Mouse (Mus musculus) thymus, adult 2 months (tissue): ENCODE measurements around the gene Dpy19l1. TPM values are rescaled to one million over a fixed set of nuclear protein-coding genes. Genes with fewer than 3 reads are reported as not detected.

Source experiments
- DNase-seq: peaks from one replicate; pipeline ENCODE4 v3.0.0; 2021
- H3K27ac ChIP-seq: fragments of 200-500 bp; 2 replicates; pipeline ENCODE4 v1.5.1; 2012; ENCODE audit warnings: low read length, control low read depth; ENCODE audit not compliant: control insufficient read depth, insufficient read depth
- H3K27me3 ChIP-seq: fragments of 200-500 bp; 2 replicates; pipeline ENCODE4 v1.6.1; 2012; ENCODE audit warnings: mild to moderate bottlenecking, low read length, moderate library complexity, mixed read lengths; ENCODE audit not compliant: control insufficient read depth, insufficient read depth
- H3K36me3 ChIP-seq: fragments of 200-500 bp; 2 replicates; pipeline ENCODE4 v1.6.1; 2012; ENCODE audit warnings: mild to moderate bottlenecking, low read length, moderate library complexity; ENCODE audit not compliant: control insufficient read depth, insufficient read depth
- H3K4me1 ChIP-seq: fragments of 200-500 bp; replicated peaks from 2 replicates; pipeline ENCODE4 v1.6.1; 2012; ENCODE audit warnings: low read length; ENCODE audit not compliant: control insufficient read depth, insufficient read depth
- H3K4me3 ChIP-seq: fragments of 200-500 bp; 2 replicates; pipeline ENCODE4 v1.5.1; 2012; ENCODE audit warnings: mild to moderate bottlenecking, low read length, control low read depth, moderate library complexity; ENCODE audit not compliant: control insufficient read depth, insufficient read depth
- CTCF ChIP-seq: fragments of 200-500 bp; IDR thresholded peaks from 2 replicates; pipeline ENCODE4 v1.5.1; 2012; ENCODE audit warnings: mild to moderate bottlenecking, control low read depth, low read length, moderate library complexity, borderline replicate concordance; ENCODE audit not compliant: control insufficient read depth, poor library complexity, insufficient read depth; ENCODE audit errors: extremely low read depth
- POLR2A ChIP-seq: fragments of 200-500 bp; IDR thresholded peaks from 2 replicates; pipeline ENCODE4 v1.6.1; 2012; ENCODE audit warnings: mild to moderate bottlenecking, low read length, control low read depth, moderate library complexity; ENCODE audit not compliant: control insufficient read depth, poor library complexity, insufficient read depth; ENCODE audit errors: extremely low read depth
- WGBS: fragments of 180-500 bp; shearing (Covaris S2); methylation state at CpG from one replicate; pipeline ENCODE4 v1.1.7; 2018; 5-methylcytosine and 5-hydroxymethylcytosine counted together
- polyA plus RNA-seq: library from polyadenylated mRNA; depleted of rRNA; stranded (reverse); fragments of >200 nt; gene quantifications from 2 replicates; pipeline ENCODE4 v1.2.3, GENCODE M21; 2012; rRNA removed

The Dpy19l1 gene
- polyA plus RNA-seq: 9.9 and 10.0 TPM in 2 replicates

DNA sequence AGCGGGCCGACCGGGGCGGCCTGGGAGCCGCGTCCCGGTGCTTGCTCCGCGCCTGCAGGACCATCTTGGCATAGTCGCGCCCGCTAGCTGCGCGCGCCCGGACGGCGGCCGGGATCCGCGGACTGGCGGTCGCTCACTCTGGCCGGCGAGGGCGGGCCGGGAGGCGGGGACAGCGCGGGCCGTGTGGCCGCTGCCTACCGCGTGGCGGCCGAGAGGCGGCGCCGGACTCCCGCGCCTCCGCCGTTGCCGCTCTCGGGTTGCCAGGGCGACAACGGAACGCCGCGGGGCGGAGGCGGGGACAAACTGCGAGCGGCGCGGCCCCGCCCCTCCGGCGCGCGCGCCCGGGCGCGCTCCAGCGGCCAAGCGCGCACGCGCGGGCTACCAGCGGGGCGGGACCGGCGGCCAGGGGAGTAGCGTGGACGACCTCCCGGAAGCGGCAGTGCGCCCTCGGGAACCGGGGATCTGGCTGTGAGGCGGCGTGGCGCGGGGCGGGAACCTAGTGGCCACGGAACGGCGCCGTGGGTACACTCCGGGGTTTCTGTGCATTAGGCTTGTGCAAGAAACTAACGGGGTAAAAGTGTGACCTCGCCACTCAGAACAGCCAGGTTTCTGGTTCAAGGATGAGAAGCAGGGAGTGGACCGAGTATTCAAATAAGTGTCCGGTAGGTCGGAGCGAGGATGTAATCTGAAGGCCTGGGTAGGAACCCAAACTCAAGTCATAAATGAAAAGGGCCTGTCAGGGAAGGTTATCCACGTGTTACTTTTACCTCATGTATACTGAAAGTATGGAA is at the start of gene Dpy19l1:
Gene Dpy19l1, minus strand, starts transcription at position 74 of the 791 bp plus-strand sequence.
- 1% methylated on average over 99 of the region's 99 CpGs for WGBS
- peak; percentile 86 for DNase-seq
- Histone ChIP-seq H3K4me3 (peak within 1 kb of the TSS; percentile 87), H3K4me1 (peaks cover 7% of the 10 kb centered on the region; the same call in 1 of the 2 replicates), H3K27me3 (no peaks in the 10 kb centered on the region), H3K36me3 (no peaks in the 10 kb centered on the region), H3K27ac (peak within 1 kb of the TSS; percentile 45; the same call in 1 of the 2 replicates)
- TF ChIP-seq POLR2A (peak; percentile 93), CTCF (peak; percentile 45; the same call in 1 of the 2 replicates)

DNA sequence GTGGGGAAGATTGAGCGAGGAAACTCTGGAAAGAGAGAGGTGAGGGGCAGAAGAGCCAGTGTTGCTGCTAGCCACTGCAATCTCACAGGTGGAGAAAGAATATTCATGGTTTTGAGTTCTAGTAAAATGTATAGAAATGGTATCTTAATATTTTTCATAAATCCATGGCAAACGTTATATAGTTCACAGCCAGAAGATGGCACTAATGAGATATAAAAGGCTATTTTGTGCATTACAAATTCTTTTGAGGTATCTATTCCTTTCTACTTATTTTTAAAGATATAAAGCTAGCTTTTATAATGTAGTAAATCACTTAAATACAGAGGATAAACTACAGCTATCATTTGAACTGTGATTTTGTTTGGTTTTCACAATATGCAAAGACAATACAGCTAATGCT is 35.2 kb upstream of the Dpy19l1 start:
- WGBS: 47% methylated on average over 2 of the region's 2 CpGs
- H3K4me1 ChIP-seq: no peaks in the 10 kb centered on the region
- H3K27me3 ChIP-seq: no peaks in the 10 kb centered on the region
- H3K4me3 ChIP-seq: no peak overlapping the region
- no peaks in the 10 kb centered on the region for H3K36me3 ChIP-seq
- no peak overlapping the region for H3K27ac ChIP-seq
- TF ChIP-seq CTCF: no peak
- no peak for TF ChIP-seq POLR2A
- no peak for DNase-seq

DNA sequence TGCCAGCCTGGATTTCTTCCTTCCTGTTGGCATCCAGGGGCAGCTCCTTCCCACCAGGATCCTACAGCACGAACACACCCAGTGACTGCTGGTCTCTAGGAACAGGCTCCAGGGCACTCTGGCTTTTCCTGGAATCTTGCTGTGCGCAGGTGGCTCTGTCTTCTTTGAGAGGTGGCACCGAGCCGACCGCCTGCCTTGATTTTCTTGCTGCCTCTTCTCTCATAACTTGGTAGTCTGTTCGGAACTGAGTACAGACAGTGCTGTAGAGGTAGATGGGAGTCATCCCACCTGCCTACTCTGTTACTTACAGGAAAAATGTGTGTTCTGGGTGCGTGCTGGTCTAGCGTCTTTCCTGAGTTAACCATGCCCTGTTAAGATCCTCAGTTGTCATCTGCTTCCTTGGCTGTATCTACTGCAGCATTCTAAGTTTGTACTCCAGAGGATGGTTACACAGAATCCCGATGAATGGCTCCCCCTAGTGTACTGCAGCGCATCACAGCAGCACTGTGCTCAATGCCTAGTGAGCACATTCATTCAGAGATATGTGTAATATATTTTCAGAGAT is 13.7 kb upstream of the Dpy19l1 start:
- peak; percentile 54 for DNase-seq
- WGBS: 58% methylated on average over 10 of the region's 10 CpGs
- Histone ChIP-seq H3K4me3 (no peak overlapping the region), H3K27ac (no peak overlapping the region), H3K36me3 (no peaks in the 10 kb centered on the region), H3K27me3 (no peaks in the 10 kb centered on the region), H3K4me1 (no peaks in the 10 kb centered on the region)
- TF ChIP-seq CTCF (no peak), POLR2A (no peak)

DNA sequence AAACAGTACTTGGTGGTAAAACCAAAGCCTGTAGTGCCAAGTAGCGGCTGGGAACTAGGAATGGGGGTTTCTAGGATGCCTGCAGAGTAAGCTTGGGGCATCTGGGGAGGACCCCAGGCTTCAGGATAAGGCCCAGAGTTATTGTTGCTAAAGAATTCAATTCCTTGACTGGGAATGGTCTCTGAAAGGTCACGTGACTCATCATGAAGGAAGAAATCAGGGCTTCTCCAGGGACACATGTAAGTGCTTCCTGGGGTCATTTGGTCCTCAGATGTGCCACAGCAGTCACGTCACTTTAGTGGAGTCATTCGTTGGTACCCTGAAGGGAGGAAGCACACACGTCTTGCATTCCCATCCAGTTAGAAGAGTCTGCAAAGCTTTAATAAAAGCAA is 11.1 kb upstream of the Dpy19l1 start:
- TF ChIP-seq POLR2A: no peak
- no peak for TF ChIP-seq CTCF
- Histone ChIP-seq H3K4me3 (no peak overlapping the region), H3K27ac (no peak overlapping the region), H3K36me3 (no peaks in the 10 kb centered on the region), H3K4me1 (no peaks in the 10 kb centered on the region), H3K27me3 (no peaks in the 10 kb centered on the region)
- no peak for DNase-seq
- 95% methylated on average over 5 of the region's 5 CpGs for WGBS

DNA sequence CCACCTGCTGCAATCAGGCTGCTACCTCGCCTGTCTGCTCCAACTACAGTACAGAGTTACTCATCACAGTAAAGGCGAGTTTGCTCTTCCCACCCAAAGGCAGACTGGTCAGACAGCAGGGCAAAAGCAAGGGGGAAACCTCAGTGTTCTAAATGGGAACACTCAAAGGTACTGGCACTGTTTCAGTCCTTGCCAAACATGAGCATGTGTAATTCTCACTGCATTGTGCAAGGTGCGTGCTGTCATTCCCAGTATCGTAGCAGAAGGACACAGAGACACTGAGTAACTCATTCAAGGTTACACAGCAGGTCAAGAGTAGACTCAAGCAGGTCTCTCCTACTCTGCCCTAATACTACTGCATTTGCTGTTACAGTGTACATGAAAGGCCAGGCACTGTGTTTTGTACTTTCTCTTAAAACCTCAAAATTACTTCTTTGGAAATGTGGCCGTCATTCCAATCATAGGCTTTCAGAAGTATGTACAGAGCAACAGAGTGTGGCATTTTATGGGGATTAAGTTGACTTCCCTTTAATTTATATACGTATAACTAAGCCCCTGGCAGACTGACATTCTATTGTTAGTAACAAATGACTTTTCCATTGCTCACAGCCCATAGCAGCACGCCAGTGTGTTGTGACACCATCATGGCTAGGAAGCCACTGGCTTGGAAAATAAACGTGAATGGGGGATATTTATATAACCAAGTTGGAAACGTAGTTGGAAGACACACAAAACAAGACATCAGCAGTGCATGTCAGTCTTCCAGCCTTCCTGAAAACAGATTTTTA is 10.5 kb upstream of the Dpy19l1 start:
- 91% methylated on average over 9 of the region's 9 CpGs for WGBS
- no peaks in the 10 kb centered on the region for H3K27me3 ChIP-seq
- H3K36me3 ChIP-seq: no peaks in the 10 kb centered on the region
- no peak for DNase-seq
- H3K4me3 ChIP-seq: no peak overlapping the region
- H3K27ac ChIP-seq: no peak overlapping the region
- TF ChIP-seq POLR2A (no peak), CTCF (no peak)
- H3K4me1 ChIP-seq: no peaks in the 10 kb centered on the region

DNA sequence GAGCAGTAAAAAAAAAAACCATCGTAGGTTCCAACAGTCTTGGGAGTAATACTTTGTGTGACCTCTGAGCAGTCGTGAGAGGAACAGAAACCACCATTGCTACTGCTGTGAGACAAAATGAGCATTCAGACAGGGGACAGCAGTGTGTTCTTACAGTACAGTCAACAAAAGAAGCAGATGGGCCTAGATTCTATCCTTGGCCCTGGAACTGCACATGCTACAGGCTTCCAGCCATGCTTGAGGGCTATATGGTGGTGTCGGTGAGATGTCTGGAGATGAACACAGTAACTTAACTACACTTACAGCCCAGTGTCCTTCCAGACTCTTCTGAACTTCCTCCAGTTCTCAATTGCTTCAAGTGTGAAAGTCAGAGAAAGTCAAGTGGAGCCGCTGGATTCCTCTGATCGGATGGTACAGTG is 9.2 kb upstream of the Dpy19l1 start:
- Histone ChIP-seq H3K27ac (no peak overlapping the region), H3K4me3 (no peak overlapping the region), H3K27me3 (no peaks in the 10 kb centered on the region), H3K4me1 (no peaks in the 10 kb centered on the region), H3K36me3 (no peaks in the 10 kb centered on the region)
- DNase-seq: no peak
- TF ChIP-seq POLR2A (no peak), CTCF (no peak)
- WGBS: 90% methylated on average over 5 of the region's 5 CpGs
